Mouse (Mus musculus) skeletal muscle tissue, postnatal 0 days (tissue): ENCODE measurements around the gene Spg21. TPM values are rescaled to one million over a fixed set of nuclear protein-coding genes. Genes with fewer than 3 reads are reported as not detected.

ENCODE experiments used
- polyA plus RNA-seq: library from polyadenylated mRNA; unstranded; fragments of >200 nt; fragmentation: Nextera tagmentation; extraction: Ambion mirVana; gene quantifications from 2 replicates; pipeline ENCODE4 v1.2.1, GENCODE M21; 2015

Gene Spg21
- 136 and 155 TPM in 2 replicates for polyA plus RNA-seq

DNA sequence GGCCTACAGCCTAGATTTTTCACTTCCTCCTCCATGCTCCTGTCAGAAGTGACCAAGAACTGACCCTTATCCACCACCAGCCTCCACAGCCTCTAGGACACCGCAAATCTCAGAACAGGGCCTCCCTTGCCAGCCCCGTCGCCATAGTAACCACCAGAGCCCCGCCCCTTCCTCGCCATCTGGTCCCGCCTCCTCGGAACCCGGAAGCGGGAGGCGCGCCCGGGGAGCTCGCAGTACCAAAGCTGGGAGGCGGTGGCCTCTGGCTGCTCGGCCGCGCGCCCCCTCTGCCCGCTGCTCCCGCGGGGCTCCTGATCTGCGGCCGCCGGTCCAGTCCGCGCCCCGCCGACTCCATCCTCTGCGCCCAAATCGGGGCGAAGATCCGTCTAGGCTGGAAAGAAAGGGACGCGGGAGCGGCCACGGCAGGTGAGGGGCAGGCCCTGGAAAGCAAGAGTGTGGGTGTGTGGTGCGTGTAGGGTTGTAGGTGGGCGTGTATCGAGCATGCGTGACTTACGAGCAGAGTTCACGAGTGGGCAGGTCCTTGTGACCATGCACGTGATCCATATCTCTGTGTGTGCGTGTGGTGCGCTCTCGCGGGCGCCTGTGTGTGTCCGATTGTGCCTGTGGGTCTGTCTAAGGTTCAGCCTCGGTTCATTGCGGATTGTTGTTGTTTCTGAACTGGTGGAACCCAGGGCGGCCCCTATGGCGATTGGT lies at the start of gene Spg21:
Gene Spg21 (plus strand): TSS at position 216 of the 711 bp plus-strand sequence.

DNA sequence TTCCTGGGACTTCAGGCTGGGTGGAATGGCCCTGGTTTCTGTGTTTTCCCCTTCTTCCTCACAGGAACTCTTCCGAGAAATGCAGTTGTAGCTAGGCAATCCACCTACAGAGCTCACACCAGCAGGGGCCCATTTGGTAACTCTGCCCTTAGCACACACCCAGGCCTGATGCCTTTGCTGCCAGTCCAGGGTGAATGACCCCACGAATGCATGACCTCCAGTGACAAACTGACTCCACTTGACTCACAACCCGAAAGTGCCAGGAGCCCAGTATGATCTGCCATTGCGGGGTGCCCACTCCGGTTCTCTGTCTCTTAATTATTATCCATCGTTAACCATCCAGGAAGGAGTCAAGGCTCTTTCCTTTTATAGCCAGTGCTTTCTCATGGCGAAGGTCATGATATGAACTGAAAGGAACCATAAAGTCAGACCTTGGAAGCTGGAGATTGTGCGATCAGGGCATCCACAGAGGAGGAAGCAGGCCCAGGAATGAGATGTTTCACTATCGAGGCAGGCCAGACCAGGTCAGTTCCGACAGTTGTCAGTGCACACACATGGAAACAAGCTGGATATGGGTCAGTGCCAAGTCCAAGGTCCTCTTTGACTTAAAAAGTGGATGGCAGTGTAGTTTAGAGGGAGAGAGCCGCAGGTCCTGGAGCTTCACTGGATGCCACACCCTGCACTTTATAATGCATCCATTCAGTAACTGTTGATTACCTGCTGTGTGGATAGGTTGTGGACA lies 37.8 kb upstream of the Spg21 start, which contains the start of gene Slc51b:
Gene Slc51b (minus strand): TSS at position 196 of the 742 bp plus-strand sequence.

DNA sequence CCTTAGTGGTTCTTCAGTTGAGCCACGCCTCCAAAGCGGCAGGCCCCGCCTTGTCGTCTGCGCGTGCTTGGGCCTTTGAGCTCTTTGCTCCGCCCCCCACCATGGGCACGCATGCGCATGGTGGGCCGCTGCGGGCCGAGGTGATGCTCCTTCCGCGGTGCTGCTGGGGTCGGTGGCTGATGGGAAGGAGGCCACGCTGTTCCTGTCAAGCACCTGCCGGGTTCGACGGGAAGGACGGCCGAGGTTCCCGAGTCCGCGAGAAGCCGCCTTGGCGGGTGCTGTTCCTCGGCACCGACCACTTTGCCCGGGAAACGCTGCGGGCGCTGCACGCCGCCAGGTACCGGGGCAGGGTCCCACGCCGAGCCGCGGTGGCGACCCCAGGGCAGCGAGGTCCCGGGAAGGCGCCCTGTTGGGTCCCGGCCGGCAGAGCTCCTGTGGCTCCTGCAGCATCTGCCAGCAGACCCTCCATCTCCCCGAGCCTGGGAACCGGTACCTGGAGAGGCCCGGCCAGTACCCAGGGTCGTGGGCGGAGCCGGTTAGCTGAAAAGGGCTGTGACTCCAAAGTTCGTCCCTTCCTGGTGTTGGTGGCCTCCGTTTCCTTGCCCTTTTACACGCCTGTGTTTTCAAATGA lies 25.0 kb upstream of the Spg21 start, which contains the start of gene Mtfmt:
Gene Mtfmt (plus strand): TSS at position 112 of the 631 bp plus-strand sequence.

DNA sequence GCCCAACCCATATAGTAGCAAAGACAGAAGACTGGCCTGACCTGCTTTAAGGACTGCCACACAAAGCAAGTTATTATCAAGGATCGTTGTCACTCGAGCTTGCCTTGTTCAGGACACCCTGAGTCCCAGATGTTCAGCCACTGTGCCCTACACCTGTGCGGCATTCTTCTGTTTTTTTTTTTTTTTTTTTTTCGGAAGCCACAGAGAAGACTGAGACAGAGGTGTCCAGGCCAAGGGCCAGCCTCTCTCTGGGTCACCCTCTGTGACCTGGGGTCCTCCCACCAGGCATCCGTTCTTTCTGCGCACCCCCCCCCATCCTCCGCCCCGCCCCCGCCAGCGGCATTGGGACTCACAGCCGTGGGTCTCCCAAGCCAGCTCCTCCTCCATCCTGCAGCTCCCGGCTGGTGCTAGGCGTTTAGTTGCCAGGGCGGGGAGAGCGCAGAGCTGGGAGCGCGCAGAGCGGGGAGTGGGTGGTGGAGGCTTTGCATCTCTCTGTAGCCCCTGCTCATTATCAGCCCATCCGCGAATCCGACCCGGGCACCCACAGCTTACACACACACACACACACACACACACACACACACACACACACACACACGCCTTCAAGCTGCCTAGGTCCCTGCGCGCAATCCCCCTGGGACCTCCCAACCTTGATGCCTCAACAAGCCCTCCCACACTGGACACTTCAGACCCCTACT lies 59.2 kb downstream of the Spg21 start, which contains the start of gene Ankdd1a:
Gene Ankdd1a (minus strand): TSS at position 387 of the 698 bp plus-strand sequence.

Other genes starting within 250 kb of the Spg21 start
- gene Cilp, start 195.8 kb upstream of the Spg21 start, polyA plus RNA-seq: 29.1 and 30.7 TPM in 2 replicates
- 80.9 and 93.8 TPM in 2 replicates for gene Clpx, start 166.7 kb upstream of the Spg21 start, polyA plus RNA-seq
- gene Pdcd7, start 114.8 kb upstream of the Spg21 start, polyA plus RNA-seq: 6.1 and 6.7 TPM in 2 replicates
- 0.10 TPM in 1 of 2 replicates, not detected in the other for gene Ubap1l, start 99.9 kb upstream of the Spg21 start, polyA plus RNA-seq
- 8.9 and 9.0 TPM in 2 replicates for gene Kbtbd13, start 69.3 kb upstream of the Spg21 start, polyA plus RNA-seq
- 6.2 and 6.9 TPM in 2 replicates for gene Rasl12, start 62.4 kb upstream of the Spg21 start, polyA plus RNA-seq
- not detected in 2 replicates for gene Slc51b, start 38.0 kb upstream of the Spg21 start, polyA plus RNA-seq
- gene Mtfmt, start 25.2 kb upstream of the Spg21 start, polyA plus RNA-seq: 9.4 and 10.4 TPM in 2 replicates
- gene Ankdd1a, start 59.2 kb downstream of the Spg21 start, polyA plus RNA-seq: not detected in 2 replicates
- gene Plekho2, start 119.1 kb downstream of the Spg21 start, polyA plus RNA-seq: 9.0 and 12.6 TPM in 2 replicates
- 1.7 and 2.6 TPM in 2 replicates for gene Pif1, start 126.2 kb downstream of the Spg21 start, polyA plus RNA-seq
- 4.4 and 7.6 TPM in 2 replicates for gene Rbpms2, start 168.7 kb downstream of the Spg21 start, polyA plus RNA-seq
- 250 and 270 TPM in 2 replicates for gene Oaz2, start 207.1 kb downstream of the Spg21 start, polyA plus RNA-seq